Mouse (Mus musculus) urinary bladder, postnatal 10 days (tissue): ENCODE measurements around the gene Mis18a.

Experiments used
- DNase-seq: peaks from one replicate; pipeline ENCODE4 v3.0.0; 2022; ENCODE audit warnings: low spot score

Mis18a gene

GRCm38 (mm10) chr16:90727233-90728115 is at the start of gene Mis18a:
Gene Mis18a (minus strand): TSS chr16:90727404.
- peak; percentile 86 for DNase-seq

- no peak for DNase-seq
Observed at GRCm38 (mm10) chr16:90775946-90776520, 48.8 kb upstream of the Mis18a start.

DNA sequence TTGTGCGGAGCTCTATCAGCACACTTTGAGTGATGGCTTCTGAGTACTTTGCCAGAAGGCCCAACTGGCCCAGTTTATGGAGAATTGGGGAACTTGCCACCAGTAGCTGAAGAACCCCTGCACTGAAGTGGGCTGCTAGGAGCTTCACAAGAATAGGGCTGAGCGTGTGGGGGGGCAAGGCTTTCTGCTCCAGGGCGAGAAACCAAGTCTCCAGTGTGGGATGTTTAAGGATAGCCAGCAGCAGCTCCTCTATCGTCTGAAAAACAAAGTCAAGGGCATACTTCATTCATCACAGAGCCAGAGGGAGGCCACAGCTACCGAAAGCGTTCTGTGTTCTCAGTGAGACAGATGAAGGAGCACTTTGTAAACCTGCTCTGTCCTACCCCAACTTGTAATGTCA is 47.4 kb upstream of the Mis18a start:
- DNase-seq: no peak

- no peak for DNase-seq
Observed at GRCm38 (mm10) chr16:90774216-90774615, 47.0 kb upstream of the Mis18a start.

GRCm38 (mm10) chr16:90766919-90767454 is 39.8 kb upstream of the Mis18a start:
- DNase-seq: no peak

DNA sequence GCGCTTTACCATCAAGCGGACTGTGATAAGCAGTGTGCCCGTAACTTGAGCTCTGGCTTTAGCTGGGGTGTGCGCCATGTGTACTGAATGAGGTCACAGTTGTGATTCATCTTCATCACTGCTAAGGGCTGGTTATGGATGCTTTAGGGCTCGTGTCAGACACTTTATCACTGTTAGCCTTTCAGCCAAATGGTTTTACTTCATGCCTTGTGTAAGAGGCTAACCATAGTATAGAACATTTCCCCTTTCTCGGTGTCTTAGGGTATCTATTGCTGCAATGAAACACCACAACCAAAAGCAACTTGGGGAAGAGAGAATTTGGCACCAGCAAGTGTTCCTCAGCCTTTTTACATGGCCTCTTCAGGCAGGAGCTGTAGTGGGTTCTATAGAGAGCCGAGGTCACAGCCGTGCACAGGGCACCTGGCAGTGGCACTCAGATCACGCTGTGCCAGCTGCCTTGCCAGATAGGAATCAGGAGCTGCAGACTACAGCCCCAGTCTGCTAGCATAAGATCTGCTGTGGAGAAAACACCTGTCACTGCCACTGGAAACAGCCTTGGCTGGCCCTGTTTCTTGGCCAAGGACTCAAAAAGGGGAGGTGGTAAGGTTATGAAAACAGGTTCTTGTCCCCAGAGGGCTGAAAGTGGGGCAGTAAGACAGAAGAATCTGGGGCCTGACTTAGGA is 38.1 kb upstream of the Mis18a start:
- DNase-seq: no peak

DNA sequence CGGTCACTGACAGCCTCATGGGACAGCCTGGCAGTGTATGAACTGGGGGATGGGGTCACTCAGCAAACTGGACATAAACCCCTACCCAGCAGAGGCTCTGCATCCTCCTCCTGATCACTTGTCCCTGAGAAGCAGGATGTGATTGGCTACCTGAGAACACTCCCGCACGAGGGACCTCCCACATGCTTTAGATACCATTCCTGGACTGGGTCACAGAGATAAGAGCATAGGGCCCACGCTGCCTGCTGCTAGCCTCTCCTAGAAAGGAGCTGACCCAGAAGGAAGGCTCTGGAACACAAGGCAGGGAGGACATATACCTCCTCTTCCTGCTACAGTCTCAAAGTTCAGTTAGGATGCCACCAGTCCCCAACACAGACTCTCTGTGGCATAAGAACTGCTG is 33.3 kb upstream of the Mis18a start:
- no peak for DNase-seq

GRCm38 (mm10) chr16:90759335-90759734 is 32.1 kb upstream of the Mis18a start:
- DNase-seq: no peak

- no peak for DNase-seq
Observed at GRCm38 (mm10) chr16:90753386-90753941, 26.3 kb upstream of the Mis18a start.

GRCm38 (mm10) chr16:90748169-90748568 is 21.0 kb upstream of the Mis18a start:
- no peak for DNase-seq

- no peak for DNase-seq
Observed at GRCm38 (mm10) chr16:90747143-90747542, 19.9 kb upstream of the Mis18a start.

DNA sequence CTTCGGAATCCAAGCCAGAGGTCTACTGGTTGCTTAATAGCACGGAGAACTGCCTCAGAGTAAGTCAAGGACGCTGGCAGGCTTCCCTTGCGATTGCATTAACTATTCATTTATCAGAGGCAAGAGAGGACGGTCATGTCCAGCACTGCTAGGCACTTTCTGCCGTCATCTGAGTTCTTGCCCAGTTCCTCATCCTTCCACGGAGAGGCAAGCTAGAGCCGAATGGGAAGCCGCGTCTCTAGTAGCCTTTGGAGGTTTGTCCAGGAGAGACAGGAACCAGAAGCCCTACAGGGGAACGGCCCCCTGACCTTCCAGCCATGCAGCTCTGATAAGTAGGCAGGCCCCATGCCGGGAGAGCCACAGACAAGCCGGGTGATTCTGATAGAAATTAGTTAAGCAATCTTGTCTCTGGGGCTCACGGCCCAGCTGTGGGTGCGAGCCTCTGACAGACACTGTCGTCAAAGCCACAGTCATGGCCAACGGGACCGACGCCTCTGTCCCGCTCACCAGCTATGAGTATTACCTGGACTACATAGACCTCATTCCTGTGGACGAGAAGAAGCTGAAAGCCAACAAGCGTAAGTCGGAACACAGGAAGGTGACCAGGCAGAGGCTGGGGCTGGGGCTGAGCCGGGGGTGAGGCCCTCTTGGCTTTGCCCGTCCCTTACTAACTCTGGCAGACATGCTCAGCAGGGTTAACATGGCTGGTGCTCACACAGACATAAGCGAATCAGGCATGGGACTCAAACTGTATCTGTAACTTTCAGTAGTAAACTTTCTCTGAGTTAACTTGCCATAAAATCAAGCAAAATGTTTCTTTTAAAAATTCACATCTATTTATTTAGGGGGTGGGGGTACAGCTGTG is 11.1 kb upstream of the Mis18a start, which contains the start of gene Mrap:
Mrap (plus strand) TSS at position 116 of the 865 bp plus-strand sequence.
- DNase-seq: no peak

DNA sequence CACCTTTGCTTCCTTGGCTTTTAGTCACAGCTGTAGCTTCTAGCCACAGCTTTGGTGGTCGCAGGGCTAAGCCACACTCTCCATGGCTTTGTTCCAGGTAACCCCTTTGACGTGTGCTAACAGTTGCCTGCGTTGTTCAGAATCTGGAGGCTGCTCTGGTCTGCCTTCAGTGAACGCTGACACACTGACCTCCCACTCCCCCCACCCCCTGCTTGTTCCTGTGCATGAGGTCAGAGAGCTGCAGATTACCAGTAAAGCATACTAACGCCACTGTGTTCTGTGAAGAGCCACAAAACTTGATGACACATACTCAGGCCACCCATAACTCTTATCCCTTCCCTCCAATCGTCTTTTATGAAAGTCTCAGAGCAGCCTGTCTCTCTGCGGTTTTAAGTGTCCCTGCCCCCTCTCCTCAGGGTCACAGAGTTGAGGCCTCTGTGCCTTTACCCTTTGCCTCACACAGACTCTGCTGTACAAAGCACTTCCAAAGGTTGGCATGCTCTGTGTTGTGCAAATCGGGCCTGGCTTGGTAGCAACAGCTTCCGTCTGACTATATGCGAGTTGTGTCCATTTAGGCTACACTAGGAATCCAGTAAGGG is 9.6 kb upstream of the Mis18a start:
- DNase-seq: no peak

GRCm38 (mm10) chr16:90735611-90736010 is 8.4 kb upstream of the Mis18a start:
- no peak for DNase-seq

DNA sequence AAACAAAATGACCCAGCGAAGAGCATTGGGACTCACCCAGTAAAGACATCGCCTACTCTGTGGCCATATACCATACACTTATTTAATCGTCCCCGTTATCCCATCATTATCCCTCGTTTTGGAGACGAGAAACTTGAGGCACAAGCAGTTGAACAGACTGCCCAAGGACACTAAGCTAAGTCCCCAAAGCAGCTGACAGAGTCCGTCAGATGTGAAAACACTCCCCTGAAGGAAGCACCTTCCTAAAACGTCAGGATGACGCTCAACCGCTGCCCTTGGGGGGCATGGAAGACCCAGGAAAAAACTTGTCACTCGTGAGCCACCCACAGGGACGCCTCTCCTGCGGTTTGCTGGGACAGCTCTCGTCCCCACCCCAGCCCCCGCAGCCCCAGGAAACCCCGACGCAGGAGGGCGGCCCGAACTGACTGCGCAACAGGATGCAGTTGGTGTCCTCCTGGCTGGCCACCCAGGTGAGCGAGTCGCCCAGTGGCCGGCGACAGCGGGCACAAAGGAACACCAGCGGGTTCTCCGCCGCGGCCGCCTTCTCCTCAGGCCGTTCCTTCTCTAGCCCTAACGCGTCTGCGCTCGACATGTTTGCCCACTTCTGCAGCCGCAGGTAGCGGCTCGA is 490 bp downstream of the Mis18a start:
- no peak for DNase-seq

DNA sequence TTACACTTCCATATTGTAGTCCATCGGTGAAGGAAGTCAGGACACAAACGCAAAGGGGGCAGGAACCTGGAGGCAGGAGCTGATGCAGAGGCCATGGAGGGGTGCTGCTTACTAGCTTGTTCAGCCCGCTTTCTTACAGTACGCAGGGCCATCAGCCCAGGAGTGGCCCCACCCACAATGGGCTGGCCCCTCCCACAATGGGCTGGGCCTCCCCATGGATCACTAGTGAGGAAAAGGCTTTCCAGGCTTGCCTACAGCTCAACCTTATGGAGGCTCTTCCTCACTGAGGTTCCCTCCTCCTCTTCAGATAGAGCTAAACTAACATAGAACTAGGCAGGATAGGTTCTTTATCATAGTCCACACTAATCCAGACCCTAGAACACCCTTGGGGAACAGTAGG is 3.2 kb downstream of the Mis18a start:
- no peak for DNase-seq

DNA sequence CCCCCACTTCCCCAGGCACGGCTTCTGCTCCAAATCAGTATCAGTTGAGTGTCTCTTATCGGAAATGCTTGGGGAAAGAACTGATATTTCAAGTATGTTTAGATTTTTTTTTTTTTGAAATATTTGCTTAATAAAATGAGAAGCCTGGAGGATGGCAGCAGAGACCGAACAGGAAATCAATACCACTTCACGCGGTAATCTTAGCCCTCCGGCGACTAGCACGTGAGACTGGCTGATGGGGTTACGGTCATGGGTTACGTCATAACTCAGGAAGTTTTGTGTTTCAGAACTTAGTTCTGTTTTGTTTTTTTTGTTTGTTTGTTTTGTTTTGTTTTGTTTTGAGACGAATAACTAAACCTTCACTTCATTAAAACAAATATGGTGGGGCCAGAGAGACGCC is 16.9 kb downstream of the Mis18a start:
- no peak for DNase-seq

GRCm38 (mm10) chr16:90709711-90710289 is 17.4 kb downstream of the Mis18a start:
- no peak for DNase-seq

GRCm38 (mm10) chr16:90706279-90706678 is 20.9 kb downstream of the Mis18a start:
- DNase-seq: no peak
